Mouse (Mus musculus): Measurements from ENCODE around the gene Prr5l. TPM values are rescaled to one million over a fixed set of nuclear protein-coding genes. Genes with fewer than 3 reads are reported as not detected.

Gene Prr5l
- polyA plus RNA-seq, 2 experiments: 16.4 to 27.3 TPM

GRCm38 (mm10) chr2:101881471-101882162, 1.2 kb downstream of the Prr5l start:
- DNase-seq (ENCODE audit: low spot score): no peak
- Histone ChIP-seq H3K4me1 (ENCODE audit: control insufficient read depth, insufficient read depth, low read length) (peaks cover 2% of the 10 kb centered on the region; the same call in 1 of the 2 replicates), H3K9me3 (ENCODE audit: control insufficient read depth, low read length) (no peaks in the 10 kb centered on the region), H3K27ac (replicated peaks; ENCODE audit: low read depth, low read length) (no peak overlapping the region), H3K4me3 (replicated peaks; ENCODE audit: low read length) (no peak overlapping the region), H3K9ac (ENCODE audit: low read depth, low read length, severe bottlenecking) (no peak overlapping the region), H3K4me2 (replicated peaks; ENCODE audit: low read depth, low read length, severe bottlenecking) (no peak overlapping the region), H3K27me3 (ENCODE audit: control insufficient read depth, insufficient read depth, low read length) (no peaks in the 10 kb centered on the region), H3K36me3 (ENCODE audit: control insufficient read depth, insufficient read depth, low read length) (no peaks in the 10 kb centered on the region)
- 87% methylated on average over 9 of the region's 9 CpGs for WGBS
- no peak for ATAC-seq (ENCODE audit: low FRiP score, low read depth)
- no peak for TF ChIP-seq POLR2A (IDR thresholded peaks at IDR 0.05; ENCODE audit: borderline replicate concordance, extremely low read depth, insufficient read depth, insufficient read length)

GRCm38 (mm10) chr2:101871179-101871578, 11.6 kb downstream of the Prr5l start:
- H3K4me3 ChIP-seq (replicated peaks; ENCODE audit: low read length): no peak overlapping the region
- H3K4me1 ChIP-seq (ENCODE audit: control insufficient read depth, insufficient read depth, low read length): no peaks in the 10 kb centered on the region
- TF ChIP-seq POLR2A (IDR thresholded peaks at IDR 0.05; ENCODE audit: borderline replicate concordance, extremely low read depth, insufficient read depth, insufficient read length): no peak
- ATAC-seq (ENCODE audit: low FRiP score, low read depth) (peak; percentile 34; the same call in 1 of the 2 replicates), DNase-seq (ENCODE audit: low spot score) (peak; percentile 76)
- no peak overlapping the region for H3K27ac ChIP-seq (replicated peaks; ENCODE audit: low read depth, low read length)
- WGBS: 21% methylated on average over 14 of the region's 14 CpGs
- H3K36me3 ChIP-seq (ENCODE audit: control insufficient read depth, insufficient read depth, low read length): no peaks in the 10 kb centered on the region
- H3K27me3 ChIP-seq (ENCODE audit: control insufficient read depth, insufficient read depth, low read length): no peaks in the 10 kb centered on the region
- H3K9me3 ChIP-seq (ENCODE audit: control insufficient read depth, low read length): no peaks in the 10 kb centered on the region
- peak overlapping the region; percentile 26; the same call in 1 of the 2 replicates for H3K9ac ChIP-seq (ENCODE audit: low read depth, low read length, severe bottlenecking)
- peak overlapping the region; percentile 41 for H3K4me2 ChIP-seq (replicated peaks; ENCODE audit: low read depth, low read length, severe bottlenecking)

GRCm38 (mm10) chr2:101868683-101869082, 14.1 kb downstream of the Prr5l start:
- Histone ChIP-seq H3K9me3 (ENCODE audit: control insufficient read depth, low read length) (no peaks in the 10 kb centered on the region), H3K4me3 (replicated peaks; ENCODE audit: low read length) (no peak overlapping the region), H3K4me2 (replicated peaks; ENCODE audit: low read depth, low read length, severe bottlenecking) (no peak overlapping the region), H3K27me3 (ENCODE audit: control insufficient read depth, insufficient read depth, low read length) (no peaks in the 10 kb centered on the region), H3K36me3 (ENCODE audit: control insufficient read depth, insufficient read depth, low read length) (no peaks in the 10 kb centered on the region), H3K4me1 (ENCODE audit: control insufficient read depth, insufficient read depth, low read length) (peaks cover under 1% of the 10 kb centered on the region; the same call in 1 of the 2 replicates), H3K27ac (replicated peaks; ENCODE audit: low read depth, low read length) (no peak overlapping the region), H3K9ac (ENCODE audit: low read depth, low read length, severe bottlenecking) (no peak overlapping the region)
- TF ChIP-seq POLR2A (IDR thresholded peaks at IDR 0.05; ENCODE audit: borderline replicate concordance, extremely low read depth, insufficient read depth, insufficient read length): no peak
- ATAC-seq (ENCODE audit: low FRiP score, low read depth) (no peak), DNase-seq (ENCODE audit: low spot score) (no peak)
- 92% methylated on average over 4 of the region's 4 CpGs for WGBS

- ATAC-seq (ENCODE audit: low FRiP score, low read depth) (peak; percentile 68), DNase-seq (ENCODE audit: low spot score) (peak; percentile 55)
- H3K36me3 ChIP-seq (ENCODE audit: control insufficient read depth, insufficient read depth, low read length): no peaks in the 10 kb centered on the region
- peak overlapping the region; percentile 29 for H3K4me2 ChIP-seq (replicated peaks; ENCODE audit: low read depth, low read length, severe bottlenecking)
- no peak for TF ChIP-seq POLR2A (IDR thresholded peaks at IDR 0.05; ENCODE audit: borderline replicate concordance, extremely low read depth, insufficient read depth, insufficient read length)
- peaks cover 25% of the 10 kb centered on the region for H3K4me1 ChIP-seq (ENCODE audit: control insufficient read depth, insufficient read depth, low read length)
- H3K9ac ChIP-seq (ENCODE audit: low read depth, low read length, severe bottlenecking): 0 out of 2 replicates have a peak overlapping the region, but pooled peaks have one; percentile 7
- no peaks in the 10 kb centered on the region for H3K27me3 ChIP-seq (ENCODE audit: control insufficient read depth, insufficient read depth, low read length)
- H3K9me3 ChIP-seq (ENCODE audit: control insufficient read depth, low read length): no peaks in the 10 kb centered on the region
- H3K27ac ChIP-seq (replicated peaks; ENCODE audit: low read depth, low read length): no peak overlapping the region
- 0 out of 2 replicates have a peak overlapping the region, but pooled peaks have one; percentile 3 for H3K4me3 ChIP-seq (replicated peaks; ENCODE audit: low read length)
- 29% methylated on average over 15 of the region's 15 CpGs for WGBS
Measured at GRCm38 (mm10) chr2:101862219-101863123, 20.4 kb downstream of the Prr5l start.

- H3K4me3 ChIP-seq (replicated peaks; ENCODE audit: low read length): no peak overlapping the region
- peaks cover 25% of the 10 kb centered on the region for H3K4me1 ChIP-seq (ENCODE audit: control insufficient read depth, insufficient read depth, low read length)
- no peak overlapping the region for H3K4me2 ChIP-seq (replicated peaks; ENCODE audit: low read depth, low read length, severe bottlenecking)
- TF ChIP-seq POLR2A (IDR thresholded peaks at IDR 0.05; ENCODE audit: borderline replicate concordance, extremely low read depth, insufficient read depth, insufficient read length): no peak
- 0 out of 2 replicates have a peak overlapping the region, but pooled peaks have one; percentile 10 for H3K27ac ChIP-seq (replicated peaks; ENCODE audit: low read depth, low read length)
- H3K9ac ChIP-seq (ENCODE audit: low read depth, low read length, severe bottlenecking): no peak overlapping the region
- peak; percentile 48 for ATAC-seq (ENCODE audit: low FRiP score, low read depth)
- H3K36me3 ChIP-seq (ENCODE audit: control insufficient read depth, insufficient read depth, low read length): no peaks in the 10 kb centered on the region
- 46% methylated on average over 3 of the region's 3 CpGs for WGBS
- no peaks in the 10 kb centered on the region for H3K27me3 ChIP-seq (ENCODE audit: control insufficient read depth, insufficient read depth, low read length)
- peak; percentile 21 for DNase-seq (ENCODE audit: low spot score)
- H3K9me3 ChIP-seq (ENCODE audit: control insufficient read depth, low read length): no peaks in the 10 kb centered on the region
Measured at GRCm38 (mm10) chr2:101860920-101861485, 21.8 kb downstream of the Prr5l start.

Data from limb, embryonic 14.5 days (tissue).